Mouse (Mus musculus) olfactory bulb, adult 2 months (tissue): ENCODE data around the gene Ttc27.

ENCODE experiments used
- CTCF ChIP-seq: fragments of 200-500 bp; IDR thresholded peaks from 2 replicates; pipeline ENCODE4 v1.5.1; 2012; ENCODE audit warnings: low read depth, mild to moderate bottlenecking, low read length, moderate library complexity; ENCODE audit not compliant: insufficient read depth
- POLR2A ChIP-seq: fragments of 200-500 bp; IDR thresholded peaks from 2 replicates; pipeline ENCODE4 v1.6.1; 2012; ENCODE audit warnings: mild to moderate bottlenecking, low read depth, low read length, moderate library complexity; ENCODE audit not compliant: insufficient read depth

DNA sequence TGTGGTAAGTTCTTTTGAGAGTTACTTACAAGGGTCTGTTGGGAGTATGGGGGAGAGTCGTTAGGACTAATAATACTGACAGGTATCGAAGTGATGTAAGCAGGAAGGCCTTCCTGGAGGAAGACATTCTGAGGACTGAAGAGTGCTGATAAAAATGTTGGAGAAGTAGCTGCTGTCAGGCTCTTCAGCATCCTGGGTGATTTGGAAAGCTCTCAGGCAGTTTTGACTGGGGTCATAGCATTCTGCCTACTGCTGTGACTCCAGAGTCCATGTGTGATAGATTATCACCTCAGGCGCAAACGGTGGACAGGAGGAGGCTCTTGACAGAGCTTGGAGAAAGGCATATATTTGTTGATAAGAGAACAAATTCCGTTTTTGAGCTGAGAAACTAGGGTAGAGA, 12.1 kb upstream of the Ttc27 start:
- TF ChIP-seq POLR2A (no peak), CTCF (no peak)
